Mouse (Mus musculus): ENCODE results near the gene Ormdl2. TPM values are rescaled to one million over a fixed set of nuclear protein-coding genes. Genes with fewer than 3 reads are reported as not detected.

Gene Ormdl2
- total RNA-seq, 2 experiments from 2014 or later, result 3.4 to 3.5 TPM

Other genes starting within 250 kb of the Ormdl2 start
- gene Erbb3, start 232.0 kb downstream of the Ormdl2 start, total RNA-seq (2021), result 1 to 10 TPM; 2.1 to 4.6 TPM
- gene Rps26, start 194.9 kb downstream of the Ormdl2 start, total RNA-seq (2021), result 100 to 1,000 TPM; 289 to 338 TPM
- under 1 TPM; 0.26 to 0.69 TPM for gene Ikzf4, start 175.7 kb downstream of the Ormdl2 start, total RNA-seq (2021)
- 10 to 100 TPM; 19.4 to 20.3 TPM for gene Suox, start 147.6 kb downstream of the Ormdl2 start, total RNA-seq (2021)
- gene Rab5b, start 125.4 kb downstream of the Ormdl2 start, total RNA-seq (2021), result 10 to 100 TPM; 80.4 to 90.1 TPM
- under 1 TPM in 1 of 2 experiments, not detected in 1; 0.22 TPM for gene Pmel, start 117.5 kb downstream of the Ormdl2 start, total RNA-seq (2021)
- gene Cdk2, start 116.6 kb downstream of the Ormdl2 start, total RNA-seq (2021), result 1 to 10 TPM; 4.6 to 5.5 TPM
- 1 to 10 TPM; 7.7 to 9.8 TPM for gene Dgka, start 76.8 kb downstream of the Ormdl2 start, total RNA-seq (2021)
- 10 to 100 TPM in 1 of 2 experiments, 1 to 10 TPM in 1; 8.8 to 11.7 TPM for gene Pym1, start 73.8 kb downstream of the Ormdl2 start, total RNA-seq (2021)
- gene Mmp19, start 30.7 kb downstream of the Ormdl2 start, total RNA-seq (2021), result 1 to 10 TPM in 1 of 2 experiments, under 1 TPM in 1; 0.92 to 2.6 TPM
- 10 to 100 TPM; 19.1 to 20.0 TPM for gene Dnajc14, start 17.6 kb downstream of the Ormdl2 start, total RNA-seq (2021)
- gene Tmem198b, start 17.3 kb downstream of the Ormdl2 start, total RNA-seq (2021), result 1 to 10 TPM; 2.9 to 3.2 TPM
- gene Sarnp, start 4.3 kb downstream of the Ormdl2 start, total RNA-seq (2021), result 10 to 100 TPM; 25.2 to 27.2 TPM
- 1 to 10 TPM; 2.8 to 5.8 TPM for gene Gdf11, start 70.1 kb upstream of the Ormdl2 start, total RNA-seq (2021)
- 100 to 1,000 TPM in 1 of 2 experiments, 10 to 100 TPM in 1; 94.8 to 103 TPM for gene Cd63, start 79.3 kb upstream of the Ormdl2 start, total RNA-seq (2021)
- gene Rdh5, start 101.2 kb upstream of the Ormdl2 start, total RNA-seq (2021), result 1 to 10 TPM; 3.5 to 4.1 TPM
- 100 to 1,000 TPM; 146 to 165 TPM for gene Bloc1s1, start 102.4 kb upstream of the Ormdl2 start, total RNA-seq (2021)
- gene Itga7, start 112.2 kb upstream of the Ormdl2 start, total RNA-seq (2021), result 10 to 100 TPM; 47.9 to 60.1 TPM
- under 1 TPM in 1 of 2 experiments, not detected in 1; 0.28 TPM for gene Mettl7b, start 139.3 kb upstream of the Ormdl2 start, total RNA-seq (2021)
- not detected for gene Olfr9, start 167.8 kb upstream of the Ormdl2 start, total RNA-seq (2021)
- not detected for gene Olfr763, start 189.1 kb upstream of the Ormdl2 start, total RNA-seq (2021)
- not detected for gene Olfr764-ps1, start 218.3 kb upstream of the Ormdl2 start, total RNA-seq (2021)
- not detected for gene Olfr765, start 228.4 kb upstream of the Ormdl2 start, total RNA-seq (2021)
- not detected for gene Olfr766-ps1, start 247.3 kb upstream of the Ormdl2 start, total RNA-seq (2021)

Data from gastrocnemius, postnatal 36 days (tissue).